In the genomic region with DNA sequence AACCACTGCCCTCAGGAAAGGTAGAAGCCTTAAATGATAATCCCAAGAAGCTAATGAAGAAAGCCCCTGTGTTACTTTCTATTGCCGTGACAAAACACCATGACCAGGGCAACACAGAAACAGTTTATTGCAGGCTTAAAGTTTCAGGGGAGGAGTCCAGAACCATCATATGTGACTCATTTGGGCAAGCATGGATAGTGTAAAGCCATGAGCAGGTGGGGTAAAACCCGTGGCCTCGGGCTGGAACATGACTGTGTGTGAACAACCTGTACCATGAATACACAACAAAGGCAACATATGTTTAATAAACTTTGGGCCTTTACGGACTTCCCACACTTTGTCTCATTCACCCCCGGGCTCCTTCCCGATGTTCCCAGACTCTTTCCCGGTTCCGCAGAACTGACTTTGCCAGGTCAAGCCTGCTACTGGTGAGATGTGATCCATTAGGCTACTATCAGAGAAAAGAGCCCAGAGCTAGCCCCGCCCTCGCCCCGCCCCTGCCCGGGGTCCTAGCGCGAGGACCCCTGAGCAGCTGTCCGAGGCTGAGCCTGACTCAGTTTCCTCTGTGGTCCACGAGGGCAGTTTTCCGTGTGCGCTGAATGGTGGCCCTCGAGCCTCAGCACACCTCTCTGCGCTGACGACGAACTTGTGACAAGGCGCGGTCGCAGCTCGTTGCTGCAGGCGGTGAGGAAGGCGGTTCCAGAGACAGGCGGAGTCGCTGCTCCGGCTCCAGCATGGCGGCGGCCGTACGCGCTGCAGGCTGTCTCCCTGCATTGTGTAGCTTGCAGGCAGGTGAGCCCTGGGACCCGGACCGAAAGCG, we compare ENCODE assay signal across 8 mouse cellular contexts. TPM values are rescaled to one million over a fixed set of nuclear protein-coding genes. Genes with fewer than 3 reads are reported as not detected.
A peak's percentile ranks its signal among the peaks of the same experiment; 100 is the strongest.
DNase-seq lines count a peak whose midpoint lies in the region; ATAC-seq lines count a peak whose summit lies in the region.

Gene Zfp661 (minus strand): TSS at position 401 of the 820 bp plus-strand sequence.
Gene Mrps5 (plus strand): TSS at position 529 of the 820 bp plus-strand sequence.

- peak within 1 kb of the TSS; percentile 85 for H3K27ac ChIP-seq in hindbrain, embryonic 14.5 days

- ATAC-seq in hindbrain, embryonic 14.5 days (ENCODE audit: low FRiP score), result peak; percentile 89

- peak; percentile 87 for DNase-seq in R1 (ENCODE audit: low read depth, low spot score)
- peak; percentile 89 to 92 for DNase-seq in cerebellum, postnatal 25 days
- DNase-seq in frontal cortex, postnatal 25 days (ENCODE audit: low spot score in 2 of 2), result peak; percentile 68 to 70
- DNase-seq in hindbrain, embryonic 14.5 days (ENCODE audit: low spot score), result peak; percentile 85
- peak; percentile 83 to 85 for DNase-seq in layer of hippocampus, postnatal 36 days
- DNase-seq in lung, postnatal 36 days, result peak; percentile 91
- DNase-seq in retina, postnatal 1 day, result peak; percentile 86
- peak; percentile 77 to 90 for DNase-seq in urinary bladder, adult 18-20 months (ENCODE audit: low spot score in 2 of 2)

- peak within 1 kb of the TSS; percentile 84 for H3K9ac ChIP-seq in hindbrain, embryonic 14.5 days

- peak within 1 kb of the TSS; percentile 85 for H3K4me3 ChIP-seq in hindbrain, embryonic 14.5 days (replicated peaks; ENCODE audit: low read length)

- H3K36me3 ChIP-seq in hindbrain, embryonic 14.5 days (replicated peaks; ENCODE audit: control insufficient read depth, insufficient read depth), result peaks cover 14% of the 10 kb centered on the region

- H3K27me3 ChIP-seq in hindbrain, embryonic 14.5 days (ENCODE audit: control insufficient read depth, insufficient read depth, low read length), result no peaks in the 10 kb centered on the region

- H3K9me3 ChIP-seq in hindbrain, embryonic 14.5 days (ENCODE audit: control insufficient read depth, low read length), result no peaks in the 10 kb centered on the region

- WGBS in hindbrain, embryonic 14.5 days, result 5% methylated on average over 39 of the region's 39 CpGs

- H3K4me2 ChIP-seq in hindbrain, embryonic 14.5 days (replicated peaks), result peak within 1 kb of the TSS; percentile 91

- H3K4me1 ChIP-seq in hindbrain, embryonic 14.5 days (replicated peaks; ENCODE audit: control insufficient read depth, insufficient read depth, low read length), result peaks cover 25% of the 10 kb centered on the region

RNA-seq across cellular contexts. Expression of gene Zfp661, which starts in this region (rescaled TPM):
- 7.0 and 7.1 TPM in 2 replicates for polyA plus RNA-seq in hindbrain, embryonic 14.5 days (2014; fragmentation: Nextera tagmentation; extraction: Ambion mirVana)
- total RNA-seq in layer of hippocampus, postnatal 36 days (2021), result 1 to 10 TPM; 7.4 to 8.8 TPM

RNA-seq across cellular contexts. Expression of gene Mrps5, which starts in this region (rescaled TPM):
- polyA plus RNA-seq in hindbrain, embryonic 14.5 days (2014; fragmentation: Nextera tagmentation; extraction: Ambion mirVana), result 123 and 128 TPM in 2 replicates
- 10 to 100 TPM; 89.1 to 99.2 TPM for total RNA-seq in layer of hippocampus, postnatal 36 days (2021)

Comparison
In these comparisons a context has a peak if more than half of its experiments do, and no peak if none do; other contexts are left out.
1. Peak in every context shown above with its lines: DNase-seq, ATAC-seq, H3K4me3 ChIP-seq and H3K27ac ChIP-seq.